Mouse (Mus musculus) liver, adult 2 months (tissue): ENCODE measurements at regions not wholly inside any gene's neighbourhood (a gene's known extent, or its start where the extent isn't known, plus 50 kb on each side); places are given as distances from the start of the nearest gene placed in this dataset.
A peak's percentile ranks its signal among the peaks of the same experiment; 100 is the strongest.

ENCODE experiments used
- DNase-seq: peaks from one replicate; pipeline ENCODE4 v3.0.0-alpha.2; 2011; ENCODE audit warnings: low read depth, low spot score; ENCODE audit errors: extremely low read depth
- H3K27ac ChIP-seq: fragments of 200-500 bp; replicated peaks from 2 replicates; pipeline ENCODE4 v1.5.1; 2012; ENCODE audit warnings: low read depth, mild to moderate bottlenecking, control low read depth, inconsistent platforms, low read length; ENCODE audit not compliant: insufficient read depth
- H3K27me3 ChIP-seq: fragments of 200-500 bp; 2 replicates; pipeline ENCODE4 v1.6.1; 2012; ENCODE audit warnings: mild to moderate bottlenecking, moderate library complexity, low read length, inconsistent platforms; ENCODE audit not compliant: control insufficient read depth, insufficient read depth
- H3K36me3 ChIP-seq: fragments of 200-500 bp; 2 replicates; pipeline ENCODE4 v1.6.1; 2012; ENCODE audit warnings: low read length, inconsistent platforms; ENCODE audit not compliant: control insufficient read depth, insufficient read depth
- H3K4me1 ChIP-seq: fragments of 200-500 bp; 2 replicates; pipeline ENCODE4 v1.6.1; 2011; ENCODE audit warnings: low read length; ENCODE audit not compliant: control insufficient read depth, insufficient read depth
- H3K4me3 ChIP-seq: fragments of 200-500 bp; 2 replicates; pipeline ENCODE4 v1.5.1; 2011; ENCODE audit warnings: low read depth, mild to moderate bottlenecking, control low read depth, low read length, moderate library complexity; ENCODE audit not compliant: insufficient read depth
- H3K79me2 ChIP-seq: fragments of 200-500 bp; 2 replicates; pipeline ENCODE4 v1.6.1; 2012; ENCODE audit warnings: inconsistent platforms, mild to moderate bottlenecking, low read length, moderate library complexity; ENCODE audit not compliant: control insufficient read depth, insufficient read depth
- H3K9ac ChIP-seq: fragments of 200-500 bp; 2 replicates; pipeline ENCODE4 v1.6.1; 2012; ENCODE audit warnings: low read depth, mild to moderate bottlenecking, control low read depth, inconsistent platforms, low read length
- CTCF ChIP-seq: fragments of 200-500 bp; IDR thresholded peaks from 2 replicates; pipeline ENCODE4 v1.5.1; 2011; ENCODE audit warnings: low read depth, low read length, control low read depth
- POLR2A ChIP-seq: fragments of 200-500 bp; IDR thresholded peaks from 2 replicates; pipeline ENCODE4 v1.6.1; 2011; ENCODE audit warnings: low read length, control low read depth; ENCODE audit not compliant: insufficient read depth; ENCODE audit errors: extremely low read depth
- WGBS: fragments of 180-500 bp; shearing (Covaris S2); methylation state at CpG from one replicate; pipeline ENCODE4 v1.1.7; 2018; 5-methylcytosine and 5-hydroxymethylcytosine counted together

GRCm38 (mm10) chr1:183553219-183553618 lies 135.2 kb downstream of the Hhipl2 start:
- no peaks in the 10 kb centered on the region for H3K36me3 ChIP-seq
- no peak overlapping the region for H3K27ac ChIP-seq
- peak; percentile 19 for DNase-seq
- no peaks in the 10 kb centered on the region for H3K4me1 ChIP-seq
- no peaks in the 10 kb centered on the region for H3K27me3 ChIP-seq
- H3K79me2 ChIP-seq: no peaks in the 10 kb centered on the region
- no peak overlapping the region for H3K4me3 ChIP-seq
- H3K9ac ChIP-seq: no peak overlapping the region
- no peak for TF ChIP-seq POLR2A
- TF ChIP-seq CTCF: no peak
- 73% methylated on average over 8 of the region's 8 CpGs for WGBS

- WGBS: 89% methylated on average over 3 of the region's 3 CpGs
- Histone ChIP-seq H3K27ac (no peak overlapping the region), H3K27me3 (no peaks in the 10 kb centered on the region), H3K4me1 (no peaks in the 10 kb centered on the region), H3K4me3 (no peak overlapping the region), H3K79me2 (no peaks in the 10 kb centered on the region), H3K36me3 (no peaks in the 10 kb centered on the region), H3K9ac (no peak overlapping the region)
- TF ChIP-seq POLR2A: no peak
- TF ChIP-seq CTCF: no peak
- DNase-seq: no peak
Observed at GRCm38 (mm10) chr1:183562853-183563252, 144.8 kb downstream of the Hhipl2 start.

- H3K4me3 ChIP-seq: no peak overlapping the region
- no peak overlapping the region for H3K27ac ChIP-seq
- WGBS: 81% methylated on average over 10 of the region's 10 CpGs
- TF ChIP-seq POLR2A (no peak), CTCF (no peak)
- no peaks in the 10 kb centered on the region for H3K36me3 ChIP-seq
- no peaks in the 10 kb centered on the region for H3K79me2 ChIP-seq
- DNase-seq: no peak
- H3K9ac ChIP-seq: no peak overlapping the region
- H3K27me3 ChIP-seq: no peaks in the 10 kb centered on the region
- no peaks in the 10 kb centered on the region for H3K4me1 ChIP-seq
Observed at GRCm38 (mm10) chr1:183573621-183574585, 155.9 kb downstream of the Hhipl2 start.

GRCm38 (mm10) chr1:183584861-183585260 lies 166.8 kb downstream of the Hhipl2 start:
- WGBS: 68% methylated on average over 6 of the region's 6 CpGs
- no peak for DNase-seq
- H3K36me3 ChIP-seq: no peaks in the 10 kb centered on the region

GRCm38 (mm10) chr1:183586406-183586805 lies 168.4 kb downstream of the Hhipl2 start:
- Histone ChIP-seq H3K9ac (no peak overlapping the region), H3K36me3 (no peaks in the 10 kb centered on the region), H3K79me2 (no peaks in the 10 kb centered on the region), H3K27ac (no peak overlapping the region), H3K4me1 (no peaks in the 10 kb centered on the region), H3K4me3 (no peak overlapping the region), H3K27me3 (no peaks in the 10 kb centered on the region)
- no peak for TF ChIP-seq CTCF
- no peak for TF ChIP-seq POLR2A
- 85% methylated on average over 4 of the region's 4 CpGs for WGBS
- no peak for DNase-seq

More at GRCm38 (mm10) chr1:183584861-183585260, 166.8 kb downstream of the Hhipl2 start:
- Histone ChIP-seq H3K79me2 (no peaks in the 10 kb centered on the region), H3K4me3 (no peak overlapping the region), H3K27me3 (no peaks in the 10 kb centered on the region), H3K9ac (no peak overlapping the region), H3K27ac (no peak overlapping the region), H3K4me1 (no peaks in the 10 kb centered on the region)
- TF ChIP-seq POLR2A (no peak), CTCF (no peak)

- no peak overlapping the region for H3K9ac ChIP-seq
- no peaks in the 10 kb centered on the region for H3K4me1 ChIP-seq
- TF ChIP-seq POLR2A (no peak), CTCF (no peak)
- no peak overlapping the region for H3K27ac ChIP-seq
- 83% methylated on average over 5 of the region's 5 CpGs for WGBS
- no peak for DNase-seq
- no peaks in the 10 kb centered on the region for H3K36me3 ChIP-seq
- no peaks in the 10 kb centered on the region for H3K79me2 ChIP-seq
- no peak overlapping the region for H3K4me3 ChIP-seq
- H3K27me3 ChIP-seq: no peaks in the 10 kb centered on the region
Observed at GRCm38 (mm10) chr1:183595306-183595705, 177.3 kb downstream of the Hhipl2 start.
